Mouse (Mus musculus): ENCODE results near the gene Klk9. TPM values are rescaled to one million over a fixed set of nuclear protein-coding genes. Genes with fewer than 3 reads are reported as not detected.

Gene Klk9
- polyA plus RNA-seq (2012; rRNA removed), result 0.07 and 0.11 TPM in 2 replicates

DNA sequence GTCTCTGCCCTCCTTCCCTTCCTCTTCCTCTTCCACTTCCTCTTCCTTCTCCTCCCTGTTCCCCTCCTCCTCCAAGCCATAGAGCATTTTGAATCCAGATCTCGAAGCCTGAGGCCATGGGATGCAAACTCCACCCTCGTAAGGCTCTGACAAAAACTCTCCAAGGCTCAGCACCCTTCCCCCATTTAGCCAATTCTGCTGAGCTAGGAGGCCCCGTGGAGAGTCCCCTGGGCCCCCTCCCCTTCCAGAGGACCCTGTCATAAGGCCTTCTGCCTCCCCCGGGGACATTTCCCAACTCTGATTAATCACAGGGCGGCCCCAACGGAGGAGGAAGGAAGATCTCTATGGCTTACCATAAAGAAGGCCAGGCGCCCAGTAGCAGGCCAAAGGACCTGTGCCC lies at the start of gene Klk9:
Gene Klk9, plus strand, starts transcription at position 301 of the 400 bp plus-strand sequence.
- Histone ChIP-seq H3K4me3 (replicated peaks; ENCODE audit: insufficient read depth, low read depth, low read length) (no peak within 1 kb of the TSS), H3K27ac (ENCODE audit: insufficient read depth, low read length) (no peak within 1 kb of the TSS), H3K4me1 (ENCODE audit: control insufficient read depth, insufficient read depth, low read length) (no peaks in the 10 kb centered on the region), H3K27me3 (ENCODE audit: control insufficient read depth, insufficient read depth, low read length) (no peaks in the 10 kb centered on the region; the same call in 1 of the 2 replicates)
- 72% methylated on average over 7 of the region's 7 CpGs for WGBS
- TF ChIP-seq POLR2A (IDR thresholded peaks at IDR 0.05; ENCODE audit: borderline replicate concordance, insufficient read depth, low read length), result no peak
- TF ChIP-seq CTCF (IDR thresholded peaks at IDR 0.05; ENCODE audit: borderline replicate concordance, insufficient read depth, low read depth, low read length), result no peak
- no peak for DNase-seq

DNA sequence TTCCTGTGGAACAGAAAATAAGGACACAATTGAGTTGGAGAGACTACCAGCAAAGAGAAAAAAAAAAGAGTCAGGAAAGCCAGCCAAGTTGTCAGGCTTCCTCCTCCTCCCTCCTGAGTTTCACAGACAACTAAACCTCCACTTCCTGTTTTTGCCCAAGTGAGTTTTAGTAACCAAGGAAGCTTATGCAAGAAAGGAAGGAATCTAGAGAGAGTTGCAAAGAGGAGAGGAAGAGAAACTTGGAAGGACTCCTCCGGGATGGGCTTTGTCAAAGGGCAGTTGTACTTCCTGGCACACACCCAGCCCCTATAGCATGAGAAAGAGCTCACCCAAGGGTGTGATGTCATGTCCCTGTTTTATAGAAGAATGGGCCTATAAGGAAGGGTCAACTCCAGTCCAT lies 43.9 kb upstream of the Klk9 start:
- TF ChIP-seq CTCF (IDR thresholded peaks at IDR 0.05; ENCODE audit: borderline replicate concordance, insufficient read depth, low read depth, low read length), result no peak
- no peak for TF ChIP-seq POLR2A (IDR thresholded peaks at IDR 0.05; ENCODE audit: borderline replicate concordance, insufficient read depth, low read length)
- Histone ChIP-seq H3K27me3 (ENCODE audit: control insufficient read depth, insufficient read depth, low read length) (no peaks in the 10 kb centered on the region), H3K27ac (ENCODE audit: insufficient read depth, low read length) (no peak overlapping the region), H3K4me3 (replicated peaks; ENCODE audit: insufficient read depth, low read depth, low read length) (no peak overlapping the region), H3K4me1 (ENCODE audit: control insufficient read depth, insufficient read depth, low read length) (no peaks in the 10 kb centered on the region)
- no peak for DNase-seq
- 5% methylated on average over 1 of the region's 1 CpGs for WGBS

DNA sequence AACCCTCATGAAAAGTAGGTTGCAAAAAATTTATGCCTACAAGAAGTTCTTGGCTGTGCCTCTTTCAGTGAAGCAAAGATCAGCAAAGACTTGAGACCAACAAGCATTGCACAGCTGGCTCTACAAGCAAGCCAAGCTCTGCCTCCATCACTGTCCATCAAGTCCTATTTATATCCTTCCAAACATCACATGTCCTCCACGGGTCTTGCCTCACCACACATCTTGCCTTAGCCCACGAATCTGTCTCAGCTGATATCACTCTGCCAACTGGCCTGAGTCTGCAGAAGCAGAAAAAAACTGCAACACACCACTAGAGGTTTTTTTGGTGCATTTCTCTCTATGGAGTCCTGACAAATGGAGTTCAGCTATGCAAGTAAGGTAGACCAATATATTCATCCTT lies 38.9 kb upstream of the Klk9 start:
- Histone ChIP-seq H3K27ac (ENCODE audit: insufficient read depth, low read length) (no peak overlapping the region), H3K4me3 (replicated peaks; ENCODE audit: insufficient read depth, low read depth, low read length) (no peak overlapping the region), H3K27me3 (ENCODE audit: control insufficient read depth, insufficient read depth, low read length) (no peaks in the 10 kb centered on the region), H3K4me1 (ENCODE audit: control insufficient read depth, insufficient read depth, low read length) (no peaks in the 10 kb centered on the region)
- TF ChIP-seq CTCF (IDR thresholded peaks at IDR 0.05; ENCODE audit: borderline replicate concordance, insufficient read depth, low read depth, low read length) (no peak), POLR2A (IDR thresholded peaks at IDR 0.05; ENCODE audit: borderline replicate concordance, insufficient read depth, low read length) (no peak)
- 31% methylated on average over 2 of the region's 2 CpGs for WGBS
- no peak for DNase-seq

DNA sequence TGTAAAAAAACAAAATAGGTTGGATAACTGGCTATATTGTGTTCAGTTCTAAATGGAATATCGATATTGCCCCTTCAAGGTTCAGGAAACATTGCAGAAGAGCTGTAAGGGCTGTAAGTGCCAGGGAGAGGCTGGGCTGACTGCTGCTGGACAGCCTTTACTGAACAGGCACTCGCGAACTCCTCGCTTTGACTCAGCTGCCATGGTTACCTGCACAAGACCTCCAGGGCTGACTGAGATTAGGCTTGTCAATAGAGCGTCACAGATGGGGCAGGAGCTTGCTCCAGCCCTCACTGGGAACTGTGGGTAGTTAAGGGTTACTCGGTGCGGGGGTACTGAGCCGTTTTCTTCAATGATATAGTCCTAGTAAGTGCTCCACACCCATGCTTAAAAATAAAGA lies 25.2 kb upstream of the Klk9 start:
- H3K27ac ChIP-seq (ENCODE audit: insufficient read depth, low read length), result no peak overlapping the region
- TF ChIP-seq POLR2A (IDR thresholded peaks at IDR 0.05; ENCODE audit: borderline replicate concordance, insufficient read depth, low read length) (no peak), CTCF (IDR thresholded peaks at IDR 0.05; ENCODE audit: borderline replicate concordance, insufficient read depth, low read depth, low read length) (no peak)
- no peak for DNase-seq
- no peaks in the 10 kb centered on the region for H3K4me1 ChIP-seq (ENCODE audit: control insufficient read depth, insufficient read depth, low read length)
- H3K27me3 ChIP-seq (ENCODE audit: control insufficient read depth, insufficient read depth, low read length), result no peaks in the 10 kb centered on the region
- WGBS, result 23% methylated on average over 8 of the region's 8 CpGs
- no peak overlapping the region for H3K4me3 ChIP-seq (replicated peaks; ENCODE audit: insufficient read depth, low read depth, low read length)

DNA sequence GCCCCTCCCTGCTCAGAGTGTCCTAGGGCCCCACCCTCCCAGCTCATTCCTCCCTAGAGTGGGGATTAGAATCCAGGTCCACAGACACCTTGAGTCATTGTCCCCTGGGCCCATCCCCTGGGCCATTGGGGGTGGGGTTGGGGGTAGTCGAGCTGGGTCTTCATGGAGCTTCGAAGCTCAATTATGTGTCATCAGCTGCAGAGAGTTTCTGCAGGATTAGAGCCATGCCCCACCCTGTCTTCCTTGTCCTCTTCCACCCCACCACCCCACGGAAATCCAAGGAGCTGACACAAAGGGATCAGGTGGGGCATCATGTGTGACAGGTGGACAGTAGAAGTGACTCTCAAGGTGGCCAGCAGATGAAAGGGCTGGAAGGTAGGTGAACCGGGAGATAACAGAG lies 23.1 kb upstream of the Klk9 start, which contains the start of gene Klk12:
Gene Klk12, plus strand, starts transcription at position 301 of the 400 bp plus-strand sequence.
- TF ChIP-seq CTCF (IDR thresholded peaks at IDR 0.05; ENCODE audit: borderline replicate concordance, insufficient read depth, low read depth, low read length), result no peak
- no peak for TF ChIP-seq POLR2A (IDR thresholded peaks at IDR 0.05; ENCODE audit: borderline replicate concordance, insufficient read depth, low read length)
- Histone ChIP-seq H3K4me3 (replicated peaks; ENCODE audit: insufficient read depth, low read depth, low read length) (no peak within 1 kb of the TSS), H3K27me3 (ENCODE audit: control insufficient read depth, insufficient read depth, low read length) (no peaks in the 10 kb centered on the region), H3K27ac (ENCODE audit: insufficient read depth, low read length) (no peak within 1 kb of the TSS), H3K4me1 (ENCODE audit: control insufficient read depth, insufficient read depth, low read length) (no peaks in the 10 kb centered on the region)
- 84% methylated on average over 4 of the region's 4 CpGs for WGBS
- no peak for DNase-seq

DNA sequence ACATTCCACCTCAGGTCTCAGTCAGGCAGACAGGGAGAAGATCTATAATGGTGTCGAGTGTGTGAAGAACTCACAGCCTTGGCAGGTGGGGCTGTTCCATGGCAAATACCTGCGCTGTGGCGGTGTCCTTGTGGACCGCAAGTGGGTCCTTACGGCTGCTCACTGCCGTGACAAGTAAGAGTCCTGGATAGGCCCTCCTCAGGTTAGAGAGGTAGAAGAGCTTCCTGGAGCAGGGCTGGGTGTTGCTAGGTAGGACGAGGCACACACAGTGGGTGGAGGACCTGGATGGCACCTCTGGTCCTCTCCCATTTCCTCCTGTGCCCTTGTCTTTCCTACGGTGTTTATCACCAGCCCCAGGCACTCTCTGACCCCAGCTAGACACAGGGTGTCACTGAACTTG lies 22.1 kb upstream of the Klk9 start:
- WGBS, result 93% methylated on average over 8 of the region's 8 CpGs
- no peak overlapping the region for H3K4me3 ChIP-seq (replicated peaks; ENCODE audit: insufficient read depth, low read depth, low read length)

DNA sequence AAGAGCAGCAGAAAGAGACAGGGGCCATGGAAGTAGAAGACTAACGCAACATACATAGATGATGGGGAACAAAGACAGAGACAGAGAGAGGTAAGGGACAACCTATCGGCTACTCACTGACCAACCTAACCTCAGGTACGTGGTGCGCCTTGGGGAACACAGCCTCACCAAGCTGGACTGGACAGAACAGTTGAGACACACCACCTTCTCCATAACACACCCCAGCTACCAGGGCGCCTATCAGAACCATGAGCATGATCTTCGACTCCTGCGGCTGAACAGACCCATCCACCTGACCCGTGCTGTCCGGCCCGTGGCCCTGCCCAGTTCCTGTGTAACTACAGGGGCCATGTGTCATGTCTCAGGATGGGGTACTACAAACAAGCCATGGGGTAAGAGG lies 21.0 kb upstream of the Klk9 start:
- no peak for DNase-seq
- TF ChIP-seq CTCF (IDR thresholded peaks at IDR 0.05; ENCODE audit: borderline replicate concordance, insufficient read depth, low read depth, low read length) (no peak), POLR2A (IDR thresholded peaks at IDR 0.05; ENCODE audit: borderline replicate concordance, insufficient read depth, low read length) (no peak)
- Histone ChIP-seq H3K4me3 (replicated peaks; ENCODE audit: insufficient read depth, low read depth, low read length) (no peak overlapping the region), H3K4me1 (ENCODE audit: control insufficient read depth, insufficient read depth, low read length) (no peaks in the 10 kb centered on the region), H3K27me3 (ENCODE audit: control insufficient read depth, insufficient read depth, low read length) (no peaks in the 10 kb centered on the region), H3K27ac (ENCODE audit: insufficient read depth, low read length) (no peak overlapping the region)
- WGBS, result 92% methylated on average over 10 of the region's 10 CpGs

More for the DNA sequence above, 22.1 kb upstream of the Klk9 start:
- no peak for TF ChIP-seq POLR2A (IDR thresholded peaks at IDR 0.05; ENCODE audit: borderline replicate concordance, insufficient read depth, low read length)
- no peak for TF ChIP-seq CTCF (IDR thresholded peaks at IDR 0.05; ENCODE audit: borderline replicate concordance, insufficient read depth, low read depth, low read length)
- Histone ChIP-seq H3K4me1 (ENCODE audit: control insufficient read depth, insufficient read depth, low read length) (no peaks in the 10 kb centered on the region), H3K27ac (ENCODE audit: insufficient read depth, low read length) (no peak overlapping the region), H3K27me3 (ENCODE audit: control insufficient read depth, insufficient read depth, low read length) (no peaks in the 10 kb centered on the region)
- no peak for DNase-seq

DNA sequence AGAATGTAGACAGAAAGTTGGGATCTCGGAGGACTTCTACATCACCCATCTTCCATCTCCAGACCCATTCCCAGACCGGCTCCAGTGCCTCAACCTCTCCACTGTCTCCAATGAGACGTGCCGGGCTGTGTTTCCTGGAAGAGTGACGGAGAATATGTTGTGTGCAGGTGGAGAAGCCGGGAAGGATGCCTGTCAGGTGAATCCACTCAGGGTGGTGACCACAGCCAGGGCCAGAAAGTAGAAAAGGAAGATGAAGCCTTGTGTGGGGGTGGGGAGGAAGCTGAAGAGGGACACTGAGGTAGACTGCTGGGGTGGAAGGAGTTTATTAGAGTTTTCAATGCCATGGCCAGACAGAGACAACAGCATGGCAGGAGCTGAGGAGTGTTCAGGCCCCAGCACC lies 19.8 kb upstream of the Klk9 start:
- Histone ChIP-seq H3K27me3 (ENCODE audit: control insufficient read depth, insufficient read depth, low read length) (no peaks in the 10 kb centered on the region), H3K27ac (ENCODE audit: insufficient read depth, low read length) (no peak overlapping the region), H3K4me1 (ENCODE audit: control insufficient read depth, insufficient read depth, low read length) (no peaks in the 10 kb centered on the region), H3K4me3 (replicated peaks; ENCODE audit: insufficient read depth, low read depth, low read length) (no peak overlapping the region)
- 90% methylated on average over 6 of the region's 6 CpGs for WGBS
- TF ChIP-seq POLR2A (IDR thresholded peaks at IDR 0.05; ENCODE audit: borderline replicate concordance, insufficient read depth, low read length), result no peak
- TF ChIP-seq CTCF (IDR thresholded peaks at IDR 0.05; ENCODE audit: borderline replicate concordance, insufficient read depth, low read depth, low read length), result no peak
- DNase-seq, result no peak

Measured in cerebellum, adult 2 months (tissue).